Mouse (Mus musculus) kidney, postnatal 10 days (tissue): ENCODE data around the gene Syde2.
"Not testable (repeated sequence)": the region's sequence is repeated elsewhere in the genome, so short reads cannot be mapped to it uniquely, and the experiment has no call there.

Source experiments
- DNase-seq: peaks from one replicate; pipeline ENCODE4 v3.0.0; 2021; ENCODE audit warnings: mixed read lengths

The Syde2 gene

GRCm38 (mm10) chr3:145987268-145987969 lies at the start of gene Syde2:
Gene Syde2 (plus strand): TSS chr3:145987870.
- peak; percentile 94 for DNase-seq

- peak; percentile 40 for DNase-seq
These were observed 49.0 kb upstream of the Syde2 start for GRCm38 (mm10) chr3:145938405-145939349.

- DNase-seq, result no peak
These were observed 48.3 kb upstream of the Syde2 start for GRCm38 (mm10) chr3:145939402-145939801.

- DNase-seq, result no peak
These were observed 47.7 kb upstream of the Syde2 start for GRCm38 (mm10) chr3:145939971-145940370.

- peak; percentile 81 for DNase-seq
These were observed 45.7 kb upstream of the Syde2 start for GRCm38 (mm10) chr3:145941971-145942370.

GRCm38 (mm10) chr3:145944348-145944747 lies 43.3 kb upstream of the Syde2 start:
- no peak for DNase-seq

GRCm38 (mm10) chr3:145945904-145946303 lies 41.8 kb upstream of the Syde2 start:
- no peak for DNase-seq

- no peak for DNase-seq
These were observed 41.0 kb upstream of the Syde2 start for GRCm38 (mm10) chr3:145946654-145947053.

GRCm38 (mm10) chr3:145947539-145948204 lies 40.0 kb upstream of the Syde2 start:
- no peak for DNase-seq

- DNase-seq, result peak; percentile 67
These were observed 37.4 kb upstream of the Syde2 start for GRCm38 (mm10) chr3:145950034-145950814.

- no peak for DNase-seq
These were observed 36.9 kb upstream of the Syde2 start for GRCm38 (mm10) chr3:145950815-145951130.

GRCm38 (mm10) chr3:145951287-145952165 lies 36.1 kb upstream of the Syde2 start:
- no peak for DNase-seq

GRCm38 (mm10) chr3:145952945-145953344 lies 34.7 kb upstream of the Syde2 start:
- no peak for DNase-seq

- DNase-seq, result no peak
These were observed 34.3 kb upstream of the Syde2 start for GRCm38 (mm10) chr3:145953411-145953810.

- no peak for DNase-seq
These were observed 27.8 kb upstream of the Syde2 start for GRCm38 (mm10) chr3:145959824-145960223.

- DNase-seq, result peak; percentile 45
These were observed 25.3 kb upstream of the Syde2 start for GRCm38 (mm10) chr3:145962411-145962810.

GRCm38 (mm10) chr3:145963101-145964017 lies 24.3 kb upstream of the Syde2 start:
- DNase-seq, result peak; percentile 60

GRCm38 (mm10) chr3:145964018-145964387 lies 23.7 kb upstream of the Syde2 start:
- DNase-seq, result no peak

- DNase-seq, result peak; percentile 73
These were observed 23.2 kb upstream of the Syde2 start for GRCm38 (mm10) chr3:145964473-145964872.

- DNase-seq, result not testable (repeated sequence)
These were observed 22.1 kb upstream of the Syde2 start for GRCm38 (mm10) chr3:145965583-145965982.
